Mouse (Mus musculus) lung, embryonic 16.5 days (tissue): ENCODE results near the gene Zkscan5. TPM values are rescaled to one million over a fixed set of nuclear protein-coding genes. Genes with fewer than 3 reads are reported as not detected.

Experiments used
- ATAC-seq: fragments of 200-750 bp; cut with Nextera tagmentation; 2 replicates; pipeline ENCODE4 v1.8.0; 2017; ENCODE audit warnings: low read depth, mild to moderate bottlenecking, moderate library complexity
- H3K27ac ChIP-seq: fragments of 300-500 bp; sonication (generic); 2 replicates; pipeline ENCODE4 v1.5.1; 2014; ENCODE audit warnings: mild to moderate bottlenecking, control low read depth, low read length
- H3K27me3 ChIP-seq: fragments of 300-500 bp; sonication (generic); 2 replicates; pipeline ENCODE4 v1.6.1; 2014; ENCODE audit warnings: low read depth, low read length, mixed read lengths; ENCODE audit not compliant: control insufficient read depth, insufficient read depth
- H3K36me3 ChIP-seq: fragments of 300-500 bp; sonication (generic); 2 replicates; pipeline ENCODE4 v1.6.1; 2014; ENCODE audit warnings: low read length; ENCODE audit not compliant: control insufficient read depth, insufficient read depth
- H3K4me1 ChIP-seq: fragments of 300-500 bp; sonication (generic); replicated peaks from 2 replicates; pipeline ENCODE4 v1.6.1; 2014; ENCODE audit warnings: low read length, mixed read lengths; ENCODE audit not compliant: control insufficient read depth, insufficient read depth
- H3K4me2 ChIP-seq: fragments of 300-500 bp; sonication (generic); 2 replicates; pipeline ENCODE4 v1.6.1; 2014; ENCODE audit warnings: low read depth, low read length, control low read depth
- H3K4me3 ChIP-seq: fragments of 300-500 bp; sonication (generic); 2 replicates; pipeline ENCODE4 v1.5.1; 2014; ENCODE audit warnings: mild to moderate bottlenecking, low read length, control low read depth
- H3K9ac ChIP-seq: fragments of 300-500 bp; sonication (generic); 2 replicates; pipeline ENCODE4 v1.6.1; 2014; ENCODE audit warnings: low read length, control low read depth
- H3K9me3 ChIP-seq: fragments of 300-500 bp; sonication (generic); 2 replicates; pipeline ENCODE4 v1.6.1; 2016; ENCODE audit warnings: low read length; ENCODE audit not compliant: control insufficient read depth
- WGBS: fragments of 180-500 bp; shearing (Covaris S2); extraction: QIAGEN DNeasy Blood & Tissue Kit; methylation state at CpG from one replicate; pipeline ENCODE4 v1.1.7; 2014; 5-methylcytosine and 5-hydroxymethylcytosine counted together
- polyA plus RNA-seq: library from polyadenylated mRNA; unstranded; fragments of >200 nt; fragmentation: Nextera tagmentation; extraction: Ambion mirVana; gene quantifications from 2 replicates; pipeline ENCODE4 v1.2.1, GENCODE M21; 2015

Zkscan5 gene
- polyA plus RNA-seq, 1 experiment from 2014 or later = 12.4 TPM

- H3K9ac ChIP-seq = peak overlapping the region; percentile 87
- no peaks in the 10 kb centered on the region for H3K9me3 ChIP-seq
- WGBS = 43% methylated on average over 5 of the region's 5 CpGs
- no peak overlapping the region for H3K27ac ChIP-seq
- H3K4me3 ChIP-seq = peak overlapping the region; percentile 60
- peaks cover 16% of the 10 kb centered on the region for H3K4me1 ChIP-seq
- H3K4me2 ChIP-seq = peak overlapping the region; percentile 67
- H3K36me3 ChIP-seq = peaks cover 31% of the 10 kb centered on the region
- no peak for ATAC-seq
- no peaks in the 10 kb centered on the region for H3K27me3 ChIP-seq
Measured at GRCm38 (mm10) chr5:145190373-145190772, 14.0 kb upstream of the Zkscan5 start.

GRCm38 (mm10) chr5:145190875-145191798 lies 13.2 kb upstream of the Zkscan5 start:
- Histone ChIP-seq H3K9me3 (no peaks in the 10 kb centered on the region), H3K4me3 (peak overlapping the region; percentile 60), H3K4me2 (peak overlapping the region; percentile 67), H3K27ac (peak overlapping the region; percentile 75), H3K36me3 (peaks cover 31% of the 10 kb centered on the region), H3K4me1 (peaks cover 16% of the 10 kb centered on the region), H3K27me3 (no peaks in the 10 kb centered on the region), H3K9ac (peak overlapping the region; percentile 87)
- peak; percentile 93 for ATAC-seq
- WGBS = under 1% methylated on average over 41 of the region's 41 CpGs

GRCm38 (mm10) chr5:145191962-145192361 lies 12.4 kb upstream of the Zkscan5 start, which contains the start of gene Atp5j2:
Gene Atp5j2 (minus strand): TSS chr5:145192062.
- Histone ChIP-seq H3K4me1 (peaks cover 16% of the 10 kb centered on the region), H3K9ac (peak within 1 kb of the TSS; percentile 87), H3K9me3 (no peaks in the 10 kb centered on the region), H3K27me3 (no peaks in the 10 kb centered on the region), H3K36me3 (peaks cover 27% of the 10 kb centered on the region), H3K4me3 (peak within 1 kb of the TSS; percentile 60), H3K27ac (peak within 1 kb of the TSS; percentile 75), H3K4me2 (peak within 1 kb of the TSS; percentile 67)
- WGBS = 83% methylated on average over 2 of the region's 2 CpGs
- ATAC-seq = no peak

GRCm38 (mm10) chr5:145200387-145200786 lies 4.0 kb upstream of the Zkscan5 start:
- no peak overlapping the region for H3K9ac ChIP-seq
- H3K9me3 ChIP-seq = no peaks in the 10 kb centered on the region
- H3K36me3 ChIP-seq = peaks cover 11% of the 10 kb centered on the region
- no peak overlapping the region for H3K4me3 ChIP-seq
- no peak for ATAC-seq
- no peaks in the 10 kb centered on the region for H3K27me3 ChIP-seq
- WGBS = 69% methylated on average over 7 of the region's 7 CpGs
- H3K4me2 ChIP-seq = no peak overlapping the region; the same call in 1 of the 2 replicates
- peaks cover 13% of the 10 kb centered on the region for H3K4me1 ChIP-seq
- H3K27ac ChIP-seq = no peak overlapping the region

GRCm38 (mm10) chr5:145201321-145201991 lies 2.9 kb upstream of the Zkscan5 start, which contains the start of gene Zkscan14:
Gene Zkscan14 (minus strand): TSS chr5:145201868.
- Histone ChIP-seq H3K9ac (peak within 1 kb of the TSS; percentile 78), H3K36me3 (peaks cover 2% of the 10 kb centered on the region; the same call in 1 of the 2 replicates), H3K27ac (peak within 1 kb of the TSS; percentile 23; the same call in 1 of the 2 replicates), H3K4me2 (peak within 1 kb of the TSS; percentile 85), H3K4me1 (peaks cover 19% of the 10 kb centered on the region), H3K27me3 (no peaks in the 10 kb centered on the region), H3K9me3 (no peaks in the 10 kb centered on the region), H3K4me3 (peak within 1 kb of the TSS; percentile 70)
- ATAC-seq = no peak
- WGBS = under 1% methylated on average over 37 of the region's 37 CpGs

GRCm38 (mm10) chr5:145202446-145202845 lies 1.9 kb upstream of the Zkscan5 start:
- no peak for ATAC-seq
- Histone ChIP-seq H3K9me3 (no peaks in the 10 kb centered on the region), H3K4me3 (no peak overlapping the region), H3K9ac (no peak overlapping the region), H3K4me2 (no peak overlapping the region), H3K27ac (no peak overlapping the region), H3K27me3 (no peaks in the 10 kb centered on the region), H3K36me3 (peaks cover 3% of the 10 kb centered on the region; the same call in 1 of the 2 replicates), H3K4me1 (peaks cover 19% of the 10 kb centered on the region)
- WGBS = 43% methylated on average over 3 of the region's 3 CpGs

GRCm38 (mm10) chr5:145205041-145205440 lies 679 bp downstream of the Zkscan5 start:
- peaks cover 7% of the 10 kb centered on the region; the same call in 1 of the 2 replicates for H3K36me3 ChIP-seq
- no peaks in the 10 kb centered on the region for H3K9me3 ChIP-seq
- H3K4me1 ChIP-seq = peaks cover 19% of the 10 kb centered on the region
- H3K27ac ChIP-seq = 0 out of 2 replicates have a peak overlapping the region, but pooled peaks have one; percentile 15
- WGBS = 14% methylated on average over 9 of the region's 9 CpGs
- H3K9ac ChIP-seq = peak overlapping the region; percentile 51
- H3K4me2 ChIP-seq = peak overlapping the region; percentile 72
- H3K27me3 ChIP-seq = no peaks in the 10 kb centered on the region
- no peak for ATAC-seq
- peak overlapping the region; percentile 77 for H3K4me3 ChIP-seq

GRCm38 (mm10) chr5:145207385-145207784 lies 3.0 kb downstream of the Zkscan5 start:
- Histone ChIP-seq H3K27ac (no peak overlapping the region), H3K4me1 (peaks cover 10% of the 10 kb centered on the region), H3K36me3 (peaks cover 18% of the 10 kb centered on the region), H3K4me2 (no peak overlapping the region), H3K27me3 (no peaks in the 10 kb centered on the region), H3K4me3 (no peak overlapping the region), H3K9ac (no peak overlapping the region), H3K9me3 (no peaks in the 10 kb centered on the region)
- WGBS = 97% methylated on average over 6 of the region's 6 CpGs
- no peak for ATAC-seq

- no peak overlapping the region for H3K9ac ChIP-seq
- H3K36me3 ChIP-seq = peaks cover 21% of the 10 kb centered on the region
- H3K27ac ChIP-seq = no peak overlapping the region
- H3K4me2 ChIP-seq = no peak overlapping the region
- no peaks in the 10 kb centered on the region for H3K27me3 ChIP-seq
- no peaks in the 10 kb centered on the region for H3K9me3 ChIP-seq
- WGBS = 87% methylated on average over 5 of the region's 6 CpGs
- ATAC-seq = no peak
- H3K4me3 ChIP-seq = no peak overlapping the region
- H3K4me1 ChIP-seq = peaks cover 10% of the 10 kb centered on the region
Measured at GRCm38 (mm10) chr5:145207954-145208353, 3.6 kb downstream of the Zkscan5 start.
